Mouse (Mus musculus): ENCODE measurements around the gene Igfbp6.

Igfbp6 gene

DNA sequence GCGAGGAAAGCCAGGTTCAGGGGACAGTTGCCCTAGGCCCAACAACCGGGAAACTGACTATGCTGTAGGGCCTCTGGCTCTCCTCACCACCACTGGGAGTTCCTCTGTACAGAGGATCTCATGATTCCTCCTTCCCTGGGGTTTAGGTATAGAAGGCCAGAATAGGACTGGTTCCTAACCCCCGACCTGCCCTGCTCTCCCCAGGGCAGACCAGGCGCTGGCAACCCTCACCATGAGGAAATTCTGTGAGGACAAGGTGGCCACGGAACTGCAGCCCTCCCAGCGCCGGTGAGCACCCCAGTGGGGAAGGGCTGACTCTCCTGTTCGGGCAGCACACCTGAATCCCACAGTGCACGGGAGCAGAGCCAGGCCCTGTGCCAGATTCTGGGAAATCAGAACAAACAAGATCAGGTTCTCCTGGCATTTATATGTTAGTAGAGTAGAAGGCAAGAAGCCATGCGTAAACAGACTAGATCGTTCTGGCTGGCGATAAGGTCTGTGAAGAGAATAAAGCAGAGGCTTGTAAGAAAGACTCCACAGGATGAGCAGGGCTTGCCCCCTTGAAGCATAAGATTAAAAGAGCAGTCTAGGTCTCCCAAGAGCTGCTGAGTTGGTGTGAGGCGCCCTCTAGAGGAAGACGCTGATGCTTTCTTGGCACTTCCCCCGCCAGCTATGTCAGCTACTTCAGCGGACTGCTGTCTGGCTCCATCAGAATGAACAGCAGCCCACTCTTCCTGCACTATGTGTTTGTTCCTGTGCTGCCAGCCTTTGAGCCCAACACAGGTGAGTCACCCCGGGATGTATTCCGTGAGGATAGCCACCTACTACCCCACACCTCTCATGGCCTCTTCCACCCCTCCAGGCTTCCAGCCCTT, 35.3 kb upstream of the Igfbp6 start:
- DNase-seq (ENCODE audit: low read depth): peak; percentile 80

DNA sequence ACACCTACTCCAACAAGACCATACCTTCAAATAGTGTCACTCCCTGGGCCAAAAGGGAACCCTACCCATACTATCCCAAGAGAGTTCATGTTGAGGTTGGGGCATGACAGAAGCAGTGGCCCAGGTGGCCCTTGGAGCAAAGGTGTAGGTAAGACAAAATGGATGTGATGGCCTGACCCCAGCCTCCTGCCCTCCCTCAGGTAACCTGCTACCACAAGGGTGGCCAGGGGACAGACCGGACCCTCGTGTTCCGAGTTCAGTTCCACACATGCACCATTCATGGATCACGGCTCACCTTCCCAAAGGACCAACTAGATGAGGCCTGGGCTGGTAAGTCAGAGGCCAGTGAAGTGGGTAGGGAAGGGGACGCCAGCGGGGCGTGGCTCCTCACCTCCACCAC, 33.9 kb upstream of the Igfbp6 start:
- DNase-seq (ENCODE audit: low read depth): no peak

DNA sequence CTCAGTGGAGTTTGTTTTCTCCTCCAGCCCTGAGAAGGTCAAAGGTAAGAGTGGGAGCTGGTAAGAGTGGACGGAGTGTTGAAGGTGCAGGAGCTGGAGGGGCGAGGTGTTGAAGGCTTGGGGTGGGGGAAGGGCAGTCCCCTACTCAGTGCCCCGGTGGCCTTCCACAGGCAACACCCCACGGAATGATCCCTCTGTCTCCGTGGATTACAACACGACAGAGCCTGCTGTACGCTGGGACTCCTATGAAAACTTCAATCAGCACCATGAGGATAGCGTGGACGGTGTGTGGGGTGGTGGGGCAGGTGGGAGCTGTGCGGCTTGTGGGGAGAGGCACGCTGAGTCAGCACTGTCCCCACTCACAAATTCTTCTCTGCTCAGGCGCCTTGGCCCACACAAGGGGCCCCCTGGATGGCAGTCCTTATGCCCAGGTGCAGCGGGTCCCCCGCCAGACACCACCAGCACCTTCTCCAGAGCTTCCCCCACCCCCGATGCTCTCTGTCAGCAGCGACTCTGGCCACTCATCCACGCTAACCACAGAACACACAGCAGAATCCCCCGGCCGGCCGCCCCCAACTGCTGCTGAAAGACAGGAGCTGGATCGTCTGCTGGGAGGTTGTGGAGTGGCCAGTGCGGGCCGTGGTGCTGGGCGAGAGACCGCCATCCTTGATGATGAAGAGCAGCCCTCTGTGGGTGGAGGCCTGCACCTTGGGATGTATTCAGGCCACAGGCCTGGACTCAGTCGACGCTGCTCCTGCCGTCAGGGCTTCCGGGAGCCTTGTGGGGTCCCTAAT, 33.3 kb upstream of the Igfbp6 start:
- DNase-seq (ENCODE audit: low read depth): no peak

DNA sequence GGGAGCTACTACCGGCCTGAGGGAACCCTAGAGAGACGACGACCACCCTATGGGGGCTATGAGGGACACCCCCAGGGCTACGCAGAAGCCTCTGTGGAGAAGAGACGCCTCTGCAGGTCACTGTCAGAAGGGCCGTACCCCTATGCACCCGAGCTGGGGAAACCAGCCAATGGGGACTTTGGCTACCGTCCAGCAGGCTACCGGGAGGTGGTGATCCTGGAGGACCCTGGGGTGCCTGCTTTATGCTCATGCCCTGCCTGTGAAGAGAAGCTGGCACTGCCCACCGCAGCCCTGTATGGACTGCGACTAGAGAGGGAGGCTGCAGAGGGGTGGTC, 32.7 kb upstream of the Igfbp6 start:
- no peak for DNase-seq (ENCODE audit: low read depth)

DNA sequence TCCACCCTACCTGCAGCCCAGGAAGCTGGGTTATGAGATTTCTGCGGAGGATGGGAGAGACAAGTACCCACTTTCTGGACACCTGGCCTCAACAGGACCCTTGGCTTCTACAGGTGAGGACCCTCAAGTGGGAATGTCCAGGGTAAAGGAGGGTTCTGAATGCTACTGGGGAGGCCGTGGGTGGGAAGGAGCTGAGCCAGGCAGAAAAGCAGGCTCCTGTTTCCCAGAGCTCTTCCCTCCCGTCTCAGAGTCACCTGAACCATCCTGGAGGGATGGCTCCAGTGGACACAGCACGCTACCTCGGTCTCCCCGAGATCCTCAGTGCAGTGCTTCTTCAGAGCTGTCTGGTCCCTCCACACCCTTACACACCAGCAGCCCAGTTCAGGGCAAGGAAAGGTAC, 32.0 kb upstream of the Igfbp6 start:
- DNase-seq (ENCODE audit: low read depth): no peak

DNA sequence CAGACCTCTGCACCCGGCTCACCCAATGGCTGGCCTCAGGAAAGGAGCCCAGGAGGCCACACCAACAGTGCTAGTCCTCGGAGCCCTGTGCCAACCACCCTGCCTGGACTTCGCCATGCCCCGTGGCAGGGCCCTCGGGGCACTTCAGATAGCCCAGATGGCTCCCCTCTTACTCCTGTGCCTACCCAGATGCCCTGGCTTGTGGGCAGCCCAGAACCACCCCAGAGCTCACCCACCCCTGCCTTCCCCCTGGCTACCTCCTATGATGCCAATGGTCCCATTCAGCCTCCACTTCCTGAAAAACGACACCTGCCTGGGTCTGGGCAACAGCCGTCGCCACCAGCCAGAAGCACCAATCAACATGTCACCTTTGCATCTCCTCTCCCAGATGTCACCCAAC, 31.3 kb upstream of the Igfbp6 start:
- DNase-seq (ENCODE audit: low read depth): no peak

DNA sequence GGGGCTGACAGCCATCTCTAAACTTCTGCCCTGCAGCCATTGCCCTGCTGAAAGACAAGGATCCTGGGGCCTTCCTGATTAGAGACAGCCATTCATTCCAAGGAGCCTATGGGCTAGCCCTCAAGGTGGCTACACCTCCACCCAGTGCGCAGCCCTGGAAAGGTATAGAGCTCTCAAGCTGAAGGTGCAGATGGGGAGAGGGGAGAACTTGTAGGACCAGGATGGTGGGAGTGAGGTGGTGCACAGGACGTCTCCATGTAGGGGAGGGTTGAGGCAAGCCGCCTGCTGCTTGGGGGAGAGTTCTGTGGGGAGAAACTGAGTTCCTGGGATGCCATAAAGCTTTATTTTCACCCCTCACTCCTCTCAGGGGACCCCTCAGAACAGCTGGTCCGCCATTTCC, 30.5 kb upstream of the Igfbp6 start:
- no peak for DNase-seq (ENCODE audit: low read depth)

DNA sequence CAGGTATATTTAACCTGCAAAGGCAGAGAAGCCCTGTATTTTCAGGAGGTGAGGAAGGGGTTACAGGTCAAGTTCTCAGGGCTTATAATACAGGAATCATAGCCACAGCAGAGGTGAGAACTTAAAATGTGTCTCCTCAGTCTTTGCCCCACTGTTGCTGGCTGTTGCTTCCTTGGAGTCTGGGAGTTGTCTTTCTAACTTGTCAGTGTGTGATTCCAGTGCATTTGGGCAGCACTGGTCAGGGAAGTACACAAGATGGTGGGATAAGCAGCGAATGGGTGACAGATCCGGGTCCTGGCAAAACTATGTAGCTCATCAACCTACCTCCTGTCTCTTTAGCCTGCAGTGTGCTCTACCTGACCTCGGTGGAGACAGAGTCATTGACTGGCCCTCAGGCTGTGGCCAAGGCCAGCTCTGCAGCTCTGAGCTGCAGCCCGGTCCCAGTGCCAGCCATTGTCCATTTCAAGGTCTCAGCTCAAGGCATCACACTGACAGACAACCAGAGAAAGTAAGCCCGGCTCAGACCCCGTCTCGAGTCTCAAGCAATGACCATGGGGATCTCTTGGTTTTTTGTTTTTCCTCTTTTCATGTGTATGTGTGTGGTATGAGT, 29.4 kb upstream of the Igfbp6 start:
- DNase-seq (ENCODE audit: low read depth): no peak

DNA sequence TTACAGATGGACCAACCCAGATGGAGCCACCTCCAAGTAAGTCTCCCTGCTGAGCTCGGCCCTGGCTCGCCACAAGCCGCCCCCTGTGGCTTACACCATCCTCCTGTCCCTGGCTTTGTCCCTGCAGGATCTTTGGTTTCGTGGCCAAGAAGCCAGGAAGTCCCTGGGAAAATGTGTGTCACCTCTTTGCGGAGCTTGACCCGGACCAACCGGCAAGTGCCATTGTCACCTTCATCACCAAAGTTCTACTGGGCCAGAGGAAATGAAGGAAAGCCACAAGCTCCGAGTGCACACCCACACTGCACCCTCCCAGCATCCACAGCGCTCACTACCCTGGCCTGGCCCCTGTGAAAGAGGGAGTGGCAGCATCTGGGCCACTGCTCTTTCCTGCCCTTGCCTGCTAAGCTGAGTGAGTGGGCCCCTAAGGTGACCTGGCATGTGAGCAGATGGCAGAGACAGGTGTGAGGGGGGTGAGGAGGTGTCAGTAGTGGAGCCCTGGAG, 28.4 kb upstream of the Igfbp6 start:
- DNase-seq (ENCODE audit: low read depth): no peak

DNA sequence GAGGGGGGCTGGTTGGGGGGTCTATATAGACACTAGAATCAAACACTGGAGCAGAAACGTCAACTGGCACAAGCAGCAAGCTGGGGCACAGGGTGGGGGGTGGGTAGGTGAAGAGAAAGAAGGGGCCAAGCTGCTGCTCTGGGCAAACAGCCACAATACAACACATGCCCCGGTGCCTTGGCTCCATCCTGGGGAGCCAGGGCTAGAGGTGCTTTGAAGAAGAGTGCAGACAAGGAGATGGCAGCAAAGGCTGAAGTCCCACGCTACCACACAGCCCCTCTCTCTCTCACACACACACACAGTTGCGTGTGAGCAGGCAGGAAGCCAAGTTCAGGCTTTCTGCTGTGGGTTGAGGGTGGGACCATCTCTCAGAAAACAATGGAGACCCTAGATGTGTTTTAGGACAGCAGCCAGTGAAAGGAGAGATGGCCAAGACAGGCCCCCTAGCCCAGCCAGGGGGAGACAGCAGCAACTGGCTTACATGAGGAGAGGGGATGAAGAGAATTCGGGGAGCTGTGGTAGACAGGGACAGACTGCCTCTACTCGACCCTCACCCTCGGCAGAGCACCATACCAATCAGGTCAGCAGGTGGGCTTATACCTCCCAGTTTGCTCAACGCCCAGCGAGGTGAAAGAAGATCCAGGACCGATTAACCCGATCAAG, 27.3 kb upstream of the Igfbp6 start:
- no peak for DNase-seq (ENCODE audit: low read depth)

DNA sequence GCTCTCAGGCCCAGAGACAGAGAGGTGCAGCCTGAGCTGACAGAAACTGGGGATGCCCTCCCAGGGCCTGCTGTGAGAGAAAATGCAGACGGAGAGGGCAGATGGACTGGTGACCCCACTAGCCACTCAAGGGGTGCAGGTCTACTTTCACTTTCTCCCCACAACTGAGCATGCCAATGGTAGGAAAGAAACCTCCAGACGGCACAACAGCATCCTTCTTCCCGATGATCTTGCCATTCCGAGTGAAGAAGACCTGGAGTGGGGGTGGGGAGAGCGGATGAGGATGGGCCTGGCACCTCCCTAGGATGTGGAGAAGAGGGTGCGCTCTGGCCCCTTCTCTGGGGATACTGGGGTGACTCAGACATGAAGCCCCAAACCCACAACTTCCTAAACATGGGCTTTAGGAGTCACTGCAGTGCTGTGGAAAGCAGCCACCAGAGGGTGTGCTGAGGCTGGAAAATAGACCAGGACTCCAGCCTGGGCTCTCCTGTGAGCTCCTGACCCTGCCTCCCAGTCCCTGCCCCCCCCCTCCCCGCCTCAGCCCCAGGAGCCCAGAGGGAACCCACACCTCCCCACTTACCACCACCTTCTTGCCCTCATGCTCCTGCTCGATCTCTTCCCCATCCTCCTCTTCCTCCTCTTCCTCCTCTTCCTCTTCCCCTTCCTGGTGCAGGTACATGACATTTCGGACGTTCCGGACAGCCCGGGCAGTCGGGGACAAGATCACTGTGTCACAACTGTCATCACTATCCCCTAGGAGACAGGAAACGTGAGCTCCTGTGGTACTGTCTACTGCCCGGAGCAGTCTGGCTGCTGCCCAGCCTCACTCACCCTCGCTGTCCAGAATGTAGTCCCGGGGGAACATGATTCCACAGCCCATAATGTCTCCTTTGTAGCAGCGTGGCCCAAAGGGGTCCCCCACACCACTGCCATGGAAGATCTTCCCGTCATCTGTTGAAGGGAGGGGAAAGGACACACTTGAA, 26.4 kb upstream of the Igfbp6 start:
- DNase-seq (ENCODE audit: low read depth): no peak

DNA sequence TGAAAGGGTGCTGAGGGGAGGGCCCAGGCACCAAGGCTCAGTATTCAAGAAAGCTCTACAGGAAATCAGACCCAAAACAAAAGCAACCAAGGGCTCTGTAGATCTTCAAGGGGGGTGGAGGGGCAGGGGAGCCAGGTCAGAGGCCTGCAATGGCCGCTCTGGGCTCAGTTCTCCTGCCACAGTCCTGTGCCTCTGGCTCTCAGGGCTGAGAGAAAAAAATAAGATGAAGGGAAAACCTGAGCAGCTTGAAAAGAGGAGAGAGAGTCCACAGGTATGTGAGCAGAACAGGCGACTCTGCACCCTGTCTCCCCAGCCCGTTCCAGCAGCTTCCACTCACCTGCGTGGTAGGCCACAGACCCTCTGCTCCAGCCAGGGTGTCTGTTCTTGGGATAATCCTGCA, 25.6 kb upstream of the Igfbp6 start:
- no peak for DNase-seq (ENCODE audit: low read depth)

DNA sequence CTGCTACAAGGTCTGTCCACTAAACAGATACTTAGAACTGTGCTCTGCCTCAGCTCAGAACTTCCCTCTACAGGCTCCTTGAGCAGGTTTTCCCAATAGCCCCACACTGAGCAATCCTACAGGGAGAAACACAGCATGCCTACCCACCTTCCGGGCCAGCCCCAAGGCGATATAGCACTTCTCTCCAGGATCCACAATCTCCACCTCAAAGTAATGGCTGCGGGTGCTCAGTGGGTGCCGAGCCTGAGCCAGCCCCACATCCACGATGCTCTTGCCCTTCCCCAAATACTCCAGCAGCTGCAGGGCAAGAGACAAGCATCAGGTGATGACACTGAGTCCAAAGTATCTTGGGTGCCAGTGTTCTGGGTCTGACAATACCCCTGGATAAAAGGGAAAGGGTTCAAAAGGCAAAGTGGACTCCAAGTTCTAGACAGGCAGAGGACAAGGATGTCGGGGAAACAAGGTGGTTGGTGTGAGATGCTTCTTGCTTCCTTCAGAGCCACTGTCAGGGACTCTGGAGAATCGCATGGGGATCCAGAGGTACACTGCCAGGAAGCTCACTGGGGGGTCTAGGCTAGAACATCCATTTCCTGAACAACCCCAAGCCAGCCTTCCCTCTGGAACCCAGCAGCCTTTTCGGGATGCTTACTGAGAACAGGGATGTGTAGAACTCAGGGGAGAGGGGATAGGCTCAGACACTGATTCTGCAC, 24.9 kb upstream of the Igfbp6 start:
- no peak for DNase-seq (ENCODE audit: low read depth)

DNA sequence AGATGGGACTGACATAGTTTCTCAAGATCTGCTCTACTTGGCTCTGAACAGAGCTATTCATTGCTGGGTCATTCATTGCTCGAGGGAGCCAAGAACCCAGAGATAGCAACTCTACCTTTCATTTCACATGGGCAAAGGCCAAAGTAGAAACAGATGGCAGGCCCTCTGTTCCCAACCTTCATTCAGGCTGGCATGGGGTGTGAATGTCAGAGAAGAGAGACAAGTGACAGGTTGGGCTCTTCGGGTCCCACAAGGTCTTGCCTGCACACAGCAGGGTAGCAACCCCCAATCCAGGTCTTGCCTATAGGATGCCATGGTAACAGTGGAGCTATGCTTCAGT, 24.4 kb upstream of the Igfbp6 start:
- DNase-seq (ENCODE audit: low read depth): no peak

DNA sequence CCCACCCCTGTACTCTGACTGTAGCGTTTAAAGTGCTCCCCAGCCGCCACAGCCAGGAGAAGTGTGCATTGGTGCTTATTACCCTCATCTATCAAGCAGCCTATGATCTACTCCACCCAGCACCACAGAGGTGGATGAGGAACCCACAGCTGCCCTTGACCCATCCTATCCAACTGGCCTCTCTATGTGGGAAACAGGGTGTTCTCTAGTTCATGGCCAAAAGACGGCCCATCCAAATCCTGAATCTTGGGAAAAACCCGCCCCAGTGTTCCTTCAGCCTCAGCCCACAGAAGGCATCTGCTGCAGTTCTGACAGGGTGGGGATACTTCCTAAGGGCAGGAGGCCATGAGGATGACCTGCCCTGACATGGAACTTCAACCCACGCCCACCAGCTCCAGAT, 23.6 kb upstream of the Igfbp6 start:
- no peak for DNase-seq (ENCODE audit: low read depth)

DNA sequence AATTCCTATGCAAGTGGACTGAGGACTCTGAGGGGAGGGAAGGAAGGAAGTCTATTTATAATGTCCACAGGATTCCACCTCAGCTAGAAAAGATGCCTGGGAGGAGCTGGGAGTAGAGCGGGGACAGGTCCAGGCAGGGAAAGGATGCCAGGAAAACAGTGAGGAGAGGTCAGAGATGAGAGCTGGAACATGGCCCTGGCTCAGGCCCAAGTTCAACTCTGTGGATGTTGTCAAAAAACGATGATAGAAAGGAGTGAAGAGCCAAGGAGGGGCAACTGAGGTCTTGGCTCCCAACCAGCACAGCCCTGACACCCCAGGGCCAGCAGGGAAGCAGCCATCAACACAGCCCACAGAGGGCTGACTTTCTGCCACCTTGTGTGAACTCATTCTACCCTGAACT, 17.9 kb upstream of the Igfbp6 start:
- no peak for DNase-seq (ENCODE audit: low read depth)

DNA sequence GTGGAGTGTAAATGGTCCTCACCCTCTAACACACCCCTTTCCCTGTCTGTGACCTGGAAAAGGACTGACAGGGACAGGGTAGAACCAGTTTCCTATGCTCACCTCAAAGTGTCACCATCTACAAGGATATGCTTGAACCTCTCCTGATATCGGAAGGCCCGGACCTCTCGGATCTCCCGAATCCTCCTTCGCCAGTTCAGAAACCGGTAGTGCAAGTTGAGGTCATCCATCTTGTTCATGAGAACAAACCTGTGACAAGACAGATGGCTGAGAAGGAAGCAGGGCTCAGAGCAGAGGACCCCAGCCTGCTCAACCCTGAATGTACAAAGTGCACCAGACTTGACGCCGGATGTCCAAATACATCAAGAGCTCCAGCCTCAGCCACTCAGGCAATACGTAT, 10.8 kb upstream of the Igfbp6 start:
- DNase-seq (ENCODE audit: low read depth): no peak

DNA sequence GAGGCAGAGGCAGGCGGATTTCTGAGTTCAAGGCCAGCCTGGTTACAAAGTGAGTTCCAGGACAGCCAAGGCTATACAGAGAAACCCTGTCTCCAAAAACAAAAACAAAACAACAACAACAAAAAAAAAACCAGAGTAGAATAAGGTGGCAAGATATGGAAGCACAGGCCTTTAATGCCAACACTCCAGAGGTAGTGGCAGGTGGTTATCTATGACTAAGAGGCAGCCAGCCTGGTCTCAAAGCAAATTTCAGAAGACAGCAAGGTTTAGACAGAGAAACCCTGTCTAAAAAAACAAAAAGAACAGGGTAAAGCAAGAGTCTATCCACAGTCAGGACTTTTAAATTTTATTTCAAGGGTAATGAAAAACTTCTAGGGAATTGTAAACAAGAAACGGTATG, 9.5 kb upstream of the Igfbp6 start:
- no peak for DNase-seq (ENCODE audit: low read depth)

DNA sequence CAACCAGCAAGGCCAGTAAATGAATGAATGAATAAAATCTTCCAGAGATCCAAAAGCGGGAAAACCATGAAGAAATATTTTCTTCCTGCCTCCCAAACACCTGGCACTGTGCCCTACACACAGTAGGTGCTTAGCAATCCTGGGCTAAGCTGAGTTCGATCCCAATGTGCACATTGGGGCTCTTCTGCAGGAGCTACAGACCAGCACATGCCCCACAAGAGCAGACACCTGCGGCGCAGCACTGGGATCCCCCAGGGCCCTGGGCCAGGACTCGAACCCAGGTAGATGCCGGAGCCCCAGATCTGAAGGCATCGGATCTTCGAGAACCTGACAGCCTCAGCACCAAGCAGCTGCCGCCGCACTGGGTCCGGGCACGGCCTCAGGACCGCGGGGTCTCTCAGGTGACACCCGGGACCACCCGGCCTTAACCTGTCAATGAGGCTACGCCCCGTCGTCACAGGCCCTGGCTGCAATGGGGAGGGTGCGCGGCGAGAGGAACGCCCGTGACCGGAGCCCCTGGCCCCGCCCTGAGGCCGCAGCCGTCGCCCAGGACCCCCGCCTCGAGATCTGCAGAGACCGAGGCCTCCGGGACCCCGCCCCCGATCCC, 8.5 kb upstream of the Igfbp6 start:
- DNase-seq (ENCODE audit: low read depth): no peak

DNA sequence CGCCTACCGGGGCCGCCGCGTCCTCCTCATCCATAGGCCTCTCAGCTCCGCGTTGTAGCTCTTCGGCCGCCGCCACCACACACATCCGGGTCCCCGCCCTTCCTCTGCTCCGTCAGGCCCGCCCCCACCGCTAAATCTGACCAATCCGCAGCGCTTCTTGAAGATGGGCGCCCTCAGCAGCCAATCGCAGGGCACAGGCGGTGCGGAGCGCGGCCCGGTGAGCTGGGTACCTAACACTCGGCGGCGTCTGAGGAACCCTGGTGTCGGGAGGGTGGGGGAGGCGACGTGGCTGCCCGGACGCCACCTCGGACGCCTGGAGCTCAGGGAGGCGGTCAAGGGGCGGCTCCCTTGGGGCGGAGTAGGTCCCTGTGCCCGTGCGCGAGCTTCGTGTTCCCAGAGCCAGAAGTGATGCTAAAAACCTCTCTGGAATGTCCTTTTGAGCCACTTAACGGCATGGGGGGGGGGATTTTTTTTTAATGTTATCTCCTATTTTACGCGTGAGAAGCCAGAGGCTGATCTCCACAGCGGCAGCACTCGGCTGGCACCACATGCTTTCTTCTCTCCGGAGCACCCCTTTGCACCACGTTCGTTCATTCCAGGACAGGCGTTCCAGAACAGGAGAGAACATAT, 7.9 kb upstream of the Igfbp6 start, which contains the start of gene Spryd3:
Spryd3 (minus strand) TSS at position 106 of the 630 bp plus-strand sequence.
- peak; percentile 92 for DNase-seq (ENCODE audit: low read depth)

Measured in c-Kit-positive CD71-negative TER-119-negative erythroid progenitor cells, embryonic 14.5 days (primary cell).